Mouse (Mus musculus) ES-E14 (cell line): Measurements from ENCODE around the gene Pafah1b3. TPM values are rescaled to one million over a fixed set of nuclear protein-coding genes. Genes with fewer than 3 reads are reported as not detected.

Experiments
- DNase-seq: peaks from one replicate; pipeline ENCODE4 v3.0.0-alpha.2; 2013; ENCODE audit warnings: low read depth, low spot score
- H3K27ac ChIP-seq: 2 replicates; pipeline ENCODE4 v1.5.1; 2012; ENCODE audit warnings: low read depth, mild to moderate bottlenecking, low read length, moderate library complexity, mixed read lengths; ENCODE audit not compliant: poor library complexity, insufficient read depth, severe bottlenecking
- H3K36me3 ChIP-seq: 2 replicates; pipeline ENCODE4 v1.6.1; 2012; ENCODE audit warnings: mild to moderate bottlenecking, low read length, moderate library complexity, mixed read lengths; ENCODE audit not compliant: control insufficient read depth, poor library complexity, insufficient read depth, severe bottlenecking
- H3K4me1 ChIP-seq, 2 experiments: fragments of 150-350 bp in 1 of 2; sonication (generic) in 1 of 2; 2 replicates each; pipeline ENCODE4 v1.6.1; 2012; ENCODE audit warnings: low read length in 2 of 2, mild to moderate bottlenecking in 1 of 2, mixed read lengths in 1 of 2; ENCODE audit not compliant: control insufficient read depth in 2 of 2, insufficient read depth in 2 of 2, poor library complexity in 1 of 2
- H3K4me3 ChIP-seq, 2 experiments: fragments of 150-350 bp in 1 of 2; sonication (generic) in 1 of 2; 2 replicates each; pipeline ENCODE4 v1.5.1; 2012; ENCODE audit warnings: low read length in 2 of 2, low read depth in 1 of 2, mild to moderate bottlenecking in 1 of 2, mixed read lengths in 1 of 2; ENCODE audit not compliant: insufficient read depth in 1 of 2, poor library complexity in 1 of 2, severe bottlenecking in 1 of 2
- H3K9ac ChIP-seq: 2 replicates; pipeline ENCODE4 v1.6.1; 2012; ENCODE audit warnings: low read depth, mild to moderate bottlenecking, low read length, mixed read lengths; ENCODE audit not compliant: poor library complexity, insufficient read depth, severe bottlenecking
- H3K9me3 ChIP-seq: fragments of 150-350 bp; sonication (generic); 2 replicates; pipeline ENCODE4 v1.6.1; 2012; ENCODE audit warnings: low read depth, mild to moderate bottlenecking, low read length; ENCODE audit not compliant: control insufficient read depth, insufficient read depth
- CHD2 ChIP-seq: IDR thresholded peaks from 2 replicates; pipeline ENCODE4 v1.6.1; 2014; ENCODE audit warnings: mild to moderate bottlenecking, low read depth, low read length, inconsistent platforms
- HCFC1 ChIP-seq: IDR thresholded peaks from 2 replicates; pipeline ENCODE4 v1.6.1; 2012; ENCODE audit warnings: low read length, inconsistent platforms, borderline replicate concordance; ENCODE audit not compliant: insufficient read depth
- MAFK ChIP-seq: IDR thresholded peaks from 2 replicates; pipeline ENCODE4 v1.6.1; 2014; ENCODE audit warnings: mild to moderate bottlenecking, low read depth, low read length, inconsistent platforms; ENCODE audit not compliant: insufficient read depth
- ZC3H11A ChIP-seq: IDR thresholded peaks from 2 replicates; pipeline ENCODE4 v1.6.1; 2012; ENCODE audit warnings: low read depth, mild to moderate bottlenecking, inconsistent platforms, low read length, borderline replicate concordance
- ZNF384 ChIP-seq: IDR thresholded peaks from 2 replicates; pipeline ENCODE4 v1.6.1; 2012; ENCODE audit warnings: low read depth, low read length, inconsistent platforms
- in situ Hi-C, 2 experiments: fragments of 600-800 bp; cut with MboI; formaldehyde crosslinking; loops; one replicate each; pipeline ENCODE4 v1.15.1; 2025; ENCODE audit warnings: low sequenced_read_pairs in 2 of 2, inconsistent platforms in 1 of 2; ENCODE audit not compliant: unreplicated experiment in 2 of 2
- total RNA-seq: library from RNA; depleted of rRNA; stranded (reverse); fragments of 300-350 nt; gene quantifications from 2 replicates; pipeline ENCODE4 v1.2.3, GENCODE M21; 2012

Gene Pafah1b3
- total RNA-seq, 1 experiment, result 76.5 TPM

DNA sequence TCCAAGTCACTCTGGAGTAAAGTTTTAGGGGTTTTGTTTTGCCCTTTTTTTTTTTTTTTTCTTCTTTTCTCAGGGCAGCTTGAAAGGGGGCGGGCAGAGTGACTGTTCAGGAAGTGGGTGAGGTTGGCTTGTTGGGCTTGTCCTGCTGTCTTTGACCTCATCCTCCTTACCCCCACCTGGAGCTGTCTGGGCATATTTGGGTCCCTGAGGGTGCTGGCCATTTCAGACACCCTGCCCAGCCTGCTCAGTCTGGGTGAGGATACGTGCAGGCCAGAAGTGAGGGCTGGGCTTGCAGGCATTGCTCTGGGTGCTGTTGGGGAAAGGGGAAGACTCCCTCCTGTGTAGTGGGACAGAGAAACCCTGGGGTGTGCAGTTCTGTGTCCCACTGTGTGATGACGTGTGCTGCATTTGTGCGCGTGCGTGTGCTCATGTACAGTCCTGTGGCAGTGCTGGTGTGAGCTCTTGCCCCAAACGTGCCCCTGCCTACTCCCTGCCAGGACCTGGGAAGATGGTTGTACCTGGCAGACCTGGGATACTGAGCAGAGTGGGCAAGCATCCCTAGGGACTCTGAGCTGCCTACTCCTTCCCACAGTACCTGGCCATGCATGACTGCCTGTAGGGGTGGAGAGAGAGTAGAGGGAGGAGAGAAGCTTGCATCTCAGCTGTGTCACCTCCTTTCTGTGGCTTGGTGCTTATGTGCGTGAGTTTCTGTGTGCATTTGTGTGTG lies 28.1 kb downstream of the Pafah1b3 start:
- Histone ChIP-seq H3K9ac (no peak overlapping the region), H3K4me1 (peaks cover 12 to 53% of the 10 kb centered on the region in 2 experiments), H3K4me3 (peak overlapping the region in 1 of 2 experiments; percentile 77; a peak in 1 of 4 replicates), H3K36me3 (no peaks in the 10 kb centered on the region), H3K9me3 (no peaks in the 10 kb centered on the region), H3K27ac (no peak overlapping the region)
- TF ChIP-seq MAFK (no peak), ZNF384 (peak; percentile 36; the same call in 1 of the 2 replicates)
- in situ Hi-C loops, result no loop called here
- DNase-seq, result no peak

DNA sequence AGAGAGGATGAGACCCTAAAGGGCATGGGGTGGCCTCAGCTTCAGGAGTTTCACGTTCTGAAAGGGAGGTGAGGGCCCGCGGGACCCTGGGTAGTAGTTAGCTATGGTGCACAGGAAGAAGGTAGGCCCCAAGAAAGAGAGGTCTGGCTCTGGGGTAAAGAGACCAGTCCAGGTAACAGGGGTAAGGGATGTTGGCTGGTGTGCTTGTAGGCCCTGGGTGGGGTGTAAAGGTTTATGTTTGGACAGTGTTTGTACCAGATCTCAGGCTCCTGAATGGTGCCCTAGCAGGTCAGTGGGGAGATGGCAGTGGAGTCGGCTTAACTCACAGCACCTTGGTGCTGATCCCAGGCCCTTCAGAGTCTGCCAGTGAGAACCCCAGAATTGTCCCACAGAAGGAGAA lies 28.8 kb downstream of the Pafah1b3 start:
- DNase-seq, result no peak
- H3K9ac ChIP-seq, result peak overlapping the region; percentile 80
- peaks cover 14 to 53% of the 10 kb centered on the region in 2 experiments for H3K4me1 ChIP-seq
- no peaks in the 10 kb centered on the region for H3K9me3 ChIP-seq
- no peaks in the 10 kb centered on the region for H3K36me3 ChIP-seq
- TF ChIP-seq HCFC1 (no peak), MAFK (no peak), ZNF384 (no peak), CHD2 (no peak), ZC3H11A (no peak)
- H3K4me3 ChIP-seq, result peak overlapping the region; percentile 77 to 82
- peak overlapping the region; percentile 64; the same call in 1 of the 2 replicates for H3K27ac ChIP-seq
- in situ Hi-C loops, result no loop called here

DNA sequence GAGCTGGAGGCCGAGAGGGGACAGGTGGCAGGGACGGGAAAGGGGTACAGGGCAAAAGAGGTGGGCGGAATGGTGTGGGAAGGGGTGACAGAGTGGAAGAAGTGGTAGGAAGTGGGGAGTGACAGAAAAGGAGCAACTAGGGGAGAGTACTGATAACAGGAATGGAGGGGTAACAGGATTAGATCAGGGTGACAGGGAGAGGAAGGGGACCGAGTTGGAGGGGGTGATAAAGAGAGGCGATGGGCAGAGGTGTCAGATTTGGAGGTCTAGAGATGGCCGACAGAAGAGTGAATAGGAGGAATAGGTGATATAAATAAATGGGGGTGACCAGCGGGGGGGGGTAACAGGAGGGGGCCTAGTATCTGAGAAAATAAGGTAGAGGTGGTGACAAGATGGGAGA lies 29.2 kb downstream of the Pafah1b3 start:
- Histone ChIP-seq H3K4me3 (peak overlapping the region; percentile 77 to 82), H3K27ac (peak overlapping the region; percentile 64; the same call in 1 of the 2 replicates)

DNA sequence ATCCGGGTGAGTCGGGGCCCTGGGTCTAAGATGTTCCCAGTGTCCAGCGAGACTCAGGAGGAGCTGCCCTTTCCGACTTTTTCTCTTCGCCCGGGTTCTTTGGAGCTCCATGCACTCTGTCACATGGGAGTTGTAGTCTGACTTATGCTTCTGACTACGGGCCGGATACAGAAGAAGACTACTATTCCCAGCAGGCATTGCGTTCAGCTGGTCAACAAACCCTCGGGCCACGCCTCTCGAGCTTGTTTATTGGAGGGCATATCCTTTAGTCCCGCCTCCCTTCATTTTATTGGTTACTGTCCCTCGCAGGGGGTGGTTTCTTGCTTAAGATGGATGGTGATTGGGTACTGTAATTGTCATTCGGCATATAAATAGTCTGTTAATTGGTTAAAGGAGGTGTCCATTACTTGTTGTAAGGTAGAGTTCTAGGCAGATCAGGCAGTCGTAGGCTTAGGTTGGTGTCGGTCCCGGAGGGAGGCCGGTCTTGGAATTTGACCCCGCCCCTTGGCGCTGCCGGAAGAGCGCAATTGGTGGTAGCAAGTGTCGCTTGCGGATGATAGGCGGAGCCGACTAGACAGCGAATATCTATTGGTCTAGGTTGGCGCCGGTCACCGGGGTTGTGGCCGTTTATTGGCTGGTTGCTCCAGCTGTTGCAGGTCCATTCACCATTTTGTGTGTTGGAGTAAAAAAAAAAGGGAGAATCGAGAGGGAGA lies 29.9 kb downstream of the Pafah1b3 start:
- DNase-seq, result peak; percentile 99
- peaks cover 18 to 50% of the 10 kb centered on the region in 2 experiments for H3K4me1 ChIP-seq
- no peaks in the 10 kb centered on the region for H3K9me3 ChIP-seq
- no peaks in the 10 kb centered on the region for H3K36me3 ChIP-seq
- peak overlapping the region; percentile 82 to 93 for H3K4me3 ChIP-seq
- H3K27ac ChIP-seq, result peak overlapping the region; percentile 92
- in situ Hi-C loops, result no loop called here
- H3K9ac ChIP-seq, result peak overlapping the region; percentile 94
- TF ChIP-seq ZC3H11A (no peak), HCFC1 (peak; percentile 97), CHD2 (peak; percentile 98), MAFK (no peak), ZNF384 (peak; percentile 90)

More for the DNA sequence above, 29.2 kb downstream of the Pafah1b3 start:
- DNase-seq, result no peak
- in situ Hi-C loops, result no loop called here
- TF ChIP-seq CHD2, result no peak
- TF ChIP-seq MAFK, result no peak
- no peak for TF ChIP-seq HCFC1
- TF ChIP-seq ZC3H11A, result no peak
- TF ChIP-seq ZNF384, result no peak
- Histone ChIP-seq H3K9ac (peak overlapping the region; percentile 80), H3K36me3 (no peaks in the 10 kb centered on the region), H3K9me3 (no peaks in the 10 kb centered on the region), H3K4me1 (peaks cover 16 to 54% of the 10 kb centered on the region in 2 experiments)
